Mouse (Mus musculus) CD4-positive, CD25-positive, alpha-beta regulatory T cell, adult 2 months (primary cell): Measurements from ENCODE around the gene Arid5b.
A peak's percentile ranks its signal among the peaks of the same experiment; 100 is the strongest.

ENCODE experiments used
- DNase-seq: peaks from one replicate; pipeline ENCODE4 v3.0.0-alpha.2; 2012; ENCODE audit warnings: low read depth, low spot score

Gene Arid5b

DNA sequence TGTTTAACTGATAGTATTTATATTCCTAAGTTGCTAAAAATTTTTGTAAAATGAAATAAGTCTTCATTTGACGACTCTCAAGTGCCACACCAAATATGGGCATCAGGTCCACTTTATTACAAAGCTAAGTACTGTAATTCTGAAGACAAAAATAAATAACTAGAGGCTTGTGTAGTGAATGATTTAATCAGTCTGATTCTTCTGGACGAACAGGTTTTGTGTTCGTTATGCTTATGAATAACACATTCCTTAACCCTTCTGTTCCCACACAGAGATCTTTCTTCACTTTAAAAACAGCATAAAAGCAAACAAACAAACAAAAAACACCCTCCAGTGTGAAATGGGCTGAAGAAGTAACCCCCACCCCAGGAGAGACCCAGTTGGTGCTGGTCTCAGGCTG lies 40.4 kb downstream of the Arid5b start:
- no peak for DNase-seq

DNA sequence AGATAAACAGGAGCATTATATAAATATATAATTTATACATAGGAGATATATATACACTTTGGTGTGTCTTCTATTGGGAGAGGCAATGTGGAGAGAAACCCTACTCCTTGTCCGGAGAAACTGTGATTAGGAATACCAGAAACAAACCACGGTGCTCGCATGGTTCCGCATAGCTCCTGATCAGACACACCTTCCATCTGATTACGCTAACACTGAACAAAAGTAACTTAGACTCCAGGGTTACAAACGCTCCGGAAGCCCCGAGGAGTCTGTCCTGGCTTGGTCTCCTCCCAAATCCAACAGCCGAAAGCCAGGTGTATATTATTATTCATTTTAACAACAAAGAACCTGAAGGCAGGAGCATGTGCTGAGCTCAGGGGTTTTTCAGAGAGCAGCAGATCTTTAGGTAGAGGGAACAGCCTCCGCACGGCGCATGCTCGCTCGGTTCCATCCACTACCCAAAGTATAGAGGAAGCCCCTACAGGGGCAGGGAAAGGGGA lies 41.5 kb downstream of the Arid5b start:
- no peak for DNase-seq

DNA sequence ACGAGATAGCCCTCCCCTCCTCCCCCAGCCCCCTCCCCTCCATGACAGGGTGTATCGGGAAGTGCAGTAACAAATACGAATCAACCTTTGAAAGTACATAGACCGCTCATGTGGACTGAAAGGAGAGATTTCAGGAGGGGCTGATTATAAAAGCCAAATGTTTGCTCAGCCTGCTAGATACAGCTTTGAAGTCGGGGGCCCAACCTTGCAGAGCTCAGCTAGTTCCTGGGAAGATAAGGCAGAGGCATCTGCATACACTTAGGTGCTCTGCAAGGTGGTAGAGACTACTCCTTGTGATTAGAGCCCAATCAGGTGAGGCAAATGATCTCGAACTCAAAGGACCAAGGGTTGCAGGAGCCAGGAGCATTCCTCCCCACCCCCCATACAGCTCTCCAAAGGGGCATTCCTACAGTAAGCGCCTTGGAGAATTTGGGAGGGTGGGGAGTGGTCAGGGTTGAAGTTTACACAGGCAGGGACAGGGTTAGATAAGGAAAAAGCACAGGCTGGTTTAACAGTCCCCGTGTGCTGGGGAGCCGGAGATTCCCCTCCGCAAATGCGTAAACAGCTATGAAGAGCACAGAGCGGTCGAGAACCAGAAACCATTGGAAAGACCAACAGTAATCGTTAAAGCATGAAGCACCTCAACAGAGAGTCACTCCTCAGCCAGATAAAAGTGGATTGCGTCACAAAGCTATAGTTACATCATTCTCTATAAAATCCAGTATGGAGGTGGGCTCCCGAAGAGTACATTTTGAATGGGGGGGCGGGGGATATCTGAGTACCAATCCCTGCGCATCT lies 47.0 kb downstream of the Arid5b start:
- no peak for DNase-seq

DNA sequence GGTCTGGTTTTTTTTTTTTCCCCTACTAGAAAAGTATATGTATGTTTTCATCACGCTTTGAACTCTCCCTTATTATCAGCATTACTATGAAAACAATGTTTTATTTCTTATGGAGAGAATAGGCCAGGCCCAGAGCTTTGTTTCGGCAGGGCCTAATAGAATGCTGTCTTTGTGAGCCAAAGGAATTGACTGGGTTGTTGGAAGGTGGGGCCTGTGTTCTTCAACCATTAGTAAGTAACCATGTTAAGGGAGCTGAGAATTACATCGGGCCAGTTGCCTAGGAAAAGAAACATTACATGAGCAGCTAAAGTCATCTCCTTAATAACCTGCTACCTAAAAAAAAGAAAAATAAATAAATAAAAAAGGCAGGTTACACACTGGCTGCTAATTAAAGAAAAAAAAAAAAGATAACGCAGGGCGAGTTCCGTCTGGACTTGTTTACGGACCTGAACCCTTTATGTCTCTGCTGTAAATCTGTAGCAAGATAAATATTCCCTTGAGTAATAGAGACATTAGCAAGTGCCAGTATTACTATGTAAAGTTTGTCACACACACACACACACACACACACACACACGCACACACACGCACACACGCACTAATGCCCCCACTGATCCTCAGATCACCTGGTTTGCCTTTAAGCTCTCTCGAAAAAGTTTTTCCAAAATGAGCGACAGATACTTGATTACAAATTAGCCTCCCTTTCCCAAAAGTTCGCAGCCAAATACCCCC lies 47.7 kb downstream of the Arid5b start:
- DNase-seq: no peak

DNA sequence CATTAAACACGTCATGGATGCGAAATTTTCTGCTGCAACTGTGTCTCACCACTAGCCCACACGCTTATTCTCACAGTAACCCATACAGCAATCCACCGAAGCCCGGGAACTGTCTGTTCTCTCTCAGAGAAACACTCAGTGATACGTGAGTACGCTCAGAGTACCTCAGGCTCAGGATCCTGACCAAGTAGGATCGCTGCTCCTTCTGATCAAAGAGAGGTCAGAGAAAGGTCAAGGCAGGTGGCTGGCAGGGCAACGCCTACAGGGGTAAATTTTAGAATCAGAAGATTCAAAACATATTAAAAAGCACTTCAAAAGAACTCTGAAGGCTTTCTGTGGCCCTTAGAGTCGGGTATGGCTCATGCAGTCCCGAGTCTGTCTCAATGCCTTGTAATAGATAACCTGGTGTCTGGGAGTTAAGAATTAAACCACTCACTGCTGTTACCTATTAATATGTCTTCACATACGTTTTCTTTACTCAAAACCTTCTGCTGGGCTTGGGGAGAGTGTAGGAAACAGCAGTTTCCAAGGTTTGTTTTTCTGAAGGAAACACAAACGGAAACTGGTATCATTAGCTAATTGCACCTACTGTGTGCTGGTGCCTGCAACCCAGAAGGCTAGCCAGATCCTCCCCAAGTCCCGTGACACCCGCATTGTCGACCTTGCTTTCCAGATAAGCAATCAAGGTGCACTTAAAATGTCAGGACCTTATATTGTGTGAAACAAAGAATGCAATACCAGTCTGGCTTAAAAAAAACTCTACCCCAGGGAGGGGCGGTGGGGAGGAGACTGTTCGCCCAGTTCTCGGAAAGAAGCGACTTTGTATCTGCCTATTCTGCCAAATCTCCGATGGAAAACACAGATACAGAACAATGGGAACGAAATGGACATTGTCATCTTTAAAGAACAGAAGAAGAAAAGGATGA lies 48.6 kb downstream of the Arid5b start:
- peak; percentile 15 for DNase-seq

DNA sequence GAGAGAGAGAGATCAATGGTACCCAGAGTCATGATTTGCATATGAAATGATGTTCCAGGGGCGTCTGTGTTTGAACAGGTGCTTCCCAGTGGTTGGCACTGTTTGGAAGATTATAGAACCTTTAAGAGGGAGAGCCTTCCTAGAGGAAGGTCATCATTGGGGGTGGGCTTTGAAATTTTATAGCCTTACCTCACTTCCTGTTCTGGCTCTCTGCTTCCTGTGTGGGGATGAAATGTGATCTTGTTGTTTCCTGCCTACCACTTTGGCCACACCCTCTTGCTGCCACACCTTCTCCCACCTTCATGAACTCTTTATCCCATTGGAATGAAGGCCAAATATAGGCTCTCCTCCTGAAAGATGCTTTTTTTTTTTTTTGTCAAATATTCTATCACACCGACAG lies 55.9 kb downstream of the Arid5b start:
- peak; percentile 17 for DNase-seq

DNA sequence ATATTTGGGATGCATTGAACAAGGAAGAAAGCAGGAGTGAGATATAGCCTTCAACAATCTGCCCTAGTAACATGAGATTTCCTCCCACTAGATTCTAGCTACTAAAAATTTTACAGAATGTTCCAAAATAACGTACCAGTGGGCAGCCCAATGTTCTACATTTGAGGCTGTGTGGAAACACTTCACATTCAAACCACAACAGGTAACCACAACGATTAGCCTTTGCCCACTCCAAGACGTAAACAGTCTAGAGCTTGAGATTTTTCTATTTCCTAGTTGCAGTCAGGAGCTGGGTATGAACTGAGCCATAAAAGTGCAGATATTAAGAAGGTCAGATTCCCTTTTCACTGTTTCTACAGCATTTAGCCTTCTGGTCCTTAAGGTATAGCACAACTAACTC lies 56.5 kb downstream of the Arid5b start:
- DNase-seq: peak; percentile 45

DNA sequence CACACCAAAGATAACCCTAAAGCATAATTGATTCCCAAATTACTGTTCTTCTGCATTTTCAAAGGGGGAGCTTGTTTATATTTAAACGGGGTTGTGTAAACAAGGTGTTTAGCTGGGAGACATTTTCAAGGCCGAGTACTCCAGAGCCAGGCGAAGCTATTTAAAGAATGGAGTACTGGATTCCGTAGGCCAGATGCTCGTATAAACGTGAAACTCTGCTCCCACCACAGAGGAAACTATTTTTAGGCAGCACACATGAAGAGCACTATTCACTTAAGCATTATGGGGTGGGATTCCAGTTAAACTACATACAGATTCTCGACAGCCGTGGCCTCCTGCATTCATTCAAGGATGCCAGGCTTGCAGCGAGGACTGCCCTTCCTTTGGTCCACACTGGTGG lies 59.2 kb downstream of the Arid5b start:
- no peak for DNase-seq

DNA sequence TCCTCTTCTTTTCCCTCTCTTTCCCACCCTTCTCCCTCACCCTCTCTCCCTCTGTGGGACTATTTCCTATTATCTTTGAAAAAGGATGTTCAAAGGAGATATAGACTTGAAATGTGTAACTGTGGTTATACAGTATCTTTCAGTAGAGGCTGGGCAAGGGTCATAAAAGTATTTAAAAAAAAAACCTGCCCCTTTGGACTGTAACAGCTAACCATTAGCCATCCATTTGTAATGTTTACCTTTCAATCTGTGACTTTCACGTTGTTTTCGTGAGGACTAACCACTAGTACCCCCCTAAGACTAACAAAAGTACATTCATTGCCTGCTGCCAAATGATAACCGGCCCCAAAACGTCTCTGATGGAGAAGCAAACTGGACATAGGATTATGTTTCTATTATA lies 59.9 kb downstream of the Arid5b start:
- no peak for DNase-seq

DNA sequence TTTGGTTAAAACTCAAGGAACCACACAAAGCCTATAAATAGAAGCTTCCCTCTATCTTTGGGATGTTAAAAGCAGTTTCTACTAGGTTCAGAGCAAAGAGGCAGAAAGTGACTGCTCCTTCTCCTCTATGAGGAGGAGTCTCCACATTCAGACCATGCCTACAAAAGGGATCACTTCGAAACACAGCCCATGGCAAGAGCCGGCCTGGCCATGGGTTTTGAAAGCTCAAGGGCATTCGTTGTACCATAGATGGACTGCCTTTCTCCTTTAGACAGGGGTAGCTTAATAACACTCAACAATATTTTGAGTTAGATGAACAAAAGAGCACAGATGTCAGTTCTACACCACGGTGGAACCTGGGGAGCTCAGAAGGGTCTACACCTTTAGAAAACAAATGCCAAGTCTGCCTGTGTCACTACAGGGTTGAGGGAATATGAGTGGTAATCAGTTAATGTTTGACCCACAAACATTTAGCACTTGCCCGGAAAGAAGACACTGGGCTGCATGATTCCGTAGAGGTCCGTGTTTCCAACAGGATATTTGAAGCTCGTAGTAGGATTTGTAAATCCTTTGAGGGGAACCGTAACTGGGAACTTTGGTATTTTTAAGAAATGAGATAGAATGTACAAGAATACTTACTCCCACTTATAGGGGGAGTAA lies 63.6 kb downstream of the Arid5b start:
- no peak for DNase-seq

DNA sequence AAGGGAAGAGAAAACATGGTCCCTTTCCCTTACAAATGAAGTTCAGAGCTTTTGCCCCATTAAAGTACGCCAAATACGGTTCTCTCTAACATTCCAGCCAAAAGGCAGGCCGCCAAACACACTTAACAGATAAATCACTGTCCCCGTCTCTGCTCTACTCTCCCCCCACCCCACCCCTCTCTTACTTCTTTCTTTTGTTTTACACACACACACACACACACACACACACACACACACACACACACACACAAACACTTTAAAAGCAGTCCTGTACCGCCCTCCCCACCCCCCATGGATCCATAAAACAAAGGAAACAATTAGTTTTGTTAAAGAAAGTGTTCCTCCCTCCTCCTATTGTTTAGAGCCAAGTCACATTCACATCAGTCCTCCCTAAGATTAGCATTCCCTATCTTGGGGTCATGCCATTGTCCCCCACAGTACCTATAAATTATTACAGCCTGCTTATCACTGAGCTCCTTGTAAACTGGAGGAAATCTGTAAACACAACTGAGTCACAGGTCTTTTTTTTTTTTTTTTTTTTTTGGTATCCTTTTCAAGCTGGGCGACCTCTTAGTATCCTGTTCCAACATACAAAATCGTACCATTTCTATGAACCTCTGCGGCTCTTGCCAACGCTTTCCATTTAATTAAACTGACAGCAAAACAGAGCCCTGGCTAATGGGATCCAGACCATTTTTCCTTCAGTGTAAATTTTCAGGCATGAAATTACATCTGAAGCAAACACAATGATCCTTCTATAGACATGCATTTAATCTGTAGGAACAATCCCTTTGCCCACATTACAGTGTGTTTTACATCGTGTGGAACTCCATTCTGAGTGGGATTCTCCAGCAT lies 66.3 kb downstream of the Arid5b start:
- DNase-seq: no peak

DNA sequence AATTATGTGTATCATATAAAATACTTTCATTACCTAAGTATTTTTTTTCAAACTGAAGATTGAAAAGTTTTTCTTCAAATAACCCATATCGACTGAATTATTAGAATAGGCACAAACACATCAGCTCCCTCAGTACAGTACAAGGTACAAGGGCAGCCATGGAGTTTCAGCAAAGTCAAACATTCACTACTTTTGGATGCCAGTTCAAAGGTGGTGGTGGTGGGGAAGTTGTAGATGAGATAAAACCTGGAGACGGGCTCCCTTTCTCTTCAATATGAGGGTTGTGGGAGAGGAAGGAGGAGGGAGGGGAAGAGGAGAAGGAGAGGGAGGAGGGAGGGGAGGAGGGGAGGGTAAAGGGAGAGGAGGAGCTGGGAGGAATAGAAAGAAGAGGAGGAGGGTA lies 67.0 kb downstream of the Arid5b start:
- DNase-seq: no peak

DNA sequence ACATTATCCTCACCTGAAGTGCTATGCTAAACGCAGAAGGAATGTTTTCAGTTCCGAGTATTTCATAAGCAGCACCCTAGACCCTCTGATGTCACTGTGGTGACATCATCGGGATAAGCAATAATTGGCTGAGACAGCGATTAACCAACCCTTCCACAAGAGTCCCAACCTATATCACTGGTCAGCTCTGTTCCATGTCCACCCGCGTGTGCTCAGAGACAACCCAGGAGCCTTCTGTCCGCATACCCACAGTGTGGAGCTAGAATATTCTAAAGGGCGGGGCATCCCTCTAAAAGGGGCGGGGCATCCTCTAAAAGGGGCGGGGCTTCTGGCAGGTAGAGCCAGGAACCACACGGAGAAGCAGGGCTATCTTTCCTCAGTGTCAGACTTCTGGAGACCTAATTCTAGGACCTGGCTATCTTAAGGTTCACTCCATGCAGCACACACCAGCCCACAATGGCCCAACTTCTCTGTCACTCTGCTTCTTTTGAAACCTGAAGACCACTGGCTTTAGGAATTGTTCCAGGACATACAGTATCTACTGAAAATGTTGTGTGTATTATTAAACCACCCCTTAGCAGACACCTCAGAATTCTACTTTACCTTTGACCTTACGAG lies 68.4 kb downstream of the Arid5b start:
- no peak for DNase-seq

DNA sequence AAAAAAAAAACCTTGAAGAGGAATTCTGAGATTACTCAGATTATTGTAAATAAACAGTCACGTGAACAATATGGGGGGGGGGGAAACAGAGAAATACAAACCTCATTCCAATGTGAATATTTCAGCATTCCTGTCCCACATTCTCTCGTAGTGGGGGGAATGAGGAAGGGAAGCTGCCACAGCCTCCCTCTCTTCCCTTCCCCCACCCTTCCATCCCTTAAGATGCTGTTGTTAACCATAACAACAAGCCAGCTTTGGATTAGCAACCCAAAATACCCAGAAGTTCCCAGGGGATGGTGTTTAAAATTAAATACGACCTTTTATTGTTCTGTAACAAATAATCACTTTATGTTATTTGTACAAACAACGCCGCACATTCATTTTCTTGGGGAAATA lies 69.9 kb downstream of the Arid5b start:
- DNase-seq: no peak

DNA sequence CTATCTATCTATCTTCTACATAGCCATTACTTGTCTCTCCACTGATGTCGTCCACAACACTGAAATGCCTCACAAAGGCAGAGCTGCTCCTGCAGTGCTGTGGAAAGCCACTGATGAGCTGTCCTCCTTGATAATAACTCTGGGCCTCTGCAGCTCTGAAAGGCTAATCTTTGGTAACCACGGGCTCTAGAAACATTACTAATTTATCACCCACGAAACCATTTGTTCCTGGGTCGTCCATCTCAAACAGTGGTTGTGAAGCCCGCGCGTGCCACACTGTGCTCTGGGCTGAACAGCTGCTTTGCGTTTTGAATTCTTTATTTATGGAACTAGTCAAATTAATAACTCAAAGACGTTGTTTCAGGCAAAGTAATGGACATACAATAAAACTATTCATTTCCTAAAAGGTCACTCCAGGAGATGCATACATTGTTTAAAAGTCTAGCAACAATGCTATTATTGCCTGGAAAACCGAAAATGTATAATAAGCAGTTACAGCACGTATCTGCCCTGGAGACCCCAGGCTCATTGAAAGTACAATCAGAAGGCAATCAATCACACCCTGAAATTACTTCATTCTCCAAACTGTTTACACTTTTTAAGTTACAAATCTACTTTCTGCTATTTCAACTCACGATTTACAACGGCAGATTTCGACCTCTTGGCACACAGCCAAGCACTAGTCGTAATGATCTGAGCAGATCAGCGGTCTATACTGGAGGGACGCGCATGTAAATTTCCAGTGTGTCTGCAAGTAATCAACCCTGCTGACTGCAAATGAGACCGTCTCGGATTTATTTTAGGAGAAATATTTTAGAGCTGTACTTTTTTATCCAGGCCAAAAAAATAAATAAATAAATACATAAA lies 70.5 kb downstream of the Arid5b start:
- DNase-seq: no peak

DNA sequence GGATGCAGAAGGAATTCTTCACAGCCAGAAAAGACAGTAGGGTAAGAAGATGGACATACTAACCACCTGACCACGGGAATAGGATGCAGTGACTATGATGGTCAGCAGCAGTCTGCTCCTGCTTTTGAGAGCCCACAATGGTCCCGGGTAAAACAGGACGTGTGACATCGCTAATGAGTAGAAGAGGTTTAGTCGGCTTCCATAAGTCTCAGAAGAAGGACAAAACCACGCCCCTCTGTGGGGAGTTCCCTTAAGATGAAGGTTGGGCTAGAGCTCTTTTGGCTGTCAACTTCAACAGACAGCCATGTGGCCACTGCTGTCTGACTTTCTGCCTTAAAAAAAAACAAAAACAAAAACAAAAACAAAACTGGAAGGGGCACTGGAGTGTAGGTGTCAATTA lies 74.1 kb downstream of the Arid5b start:
- DNase-seq: peak; percentile 66

DNA sequence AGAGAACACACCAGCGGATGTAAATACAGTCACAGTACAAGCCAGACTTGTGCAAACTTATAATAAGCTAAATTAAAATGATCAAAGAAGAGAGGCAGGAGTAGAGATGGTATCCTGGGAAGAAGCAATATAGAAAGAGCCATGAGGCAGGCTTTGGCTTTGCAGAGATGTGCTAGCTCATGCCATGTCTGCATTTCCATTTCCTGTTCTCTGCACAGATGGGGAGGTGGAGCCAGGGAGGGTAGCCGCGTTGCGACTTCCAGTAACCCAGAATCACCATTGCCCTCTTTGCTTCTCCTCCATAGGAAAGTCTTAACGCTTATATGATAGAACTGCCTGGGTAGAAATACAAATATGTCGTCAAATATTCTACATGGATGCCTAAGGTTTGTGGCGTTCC lies 74.7 kb downstream of the Arid5b start:
- DNase-seq: peak; percentile 37

DNA sequence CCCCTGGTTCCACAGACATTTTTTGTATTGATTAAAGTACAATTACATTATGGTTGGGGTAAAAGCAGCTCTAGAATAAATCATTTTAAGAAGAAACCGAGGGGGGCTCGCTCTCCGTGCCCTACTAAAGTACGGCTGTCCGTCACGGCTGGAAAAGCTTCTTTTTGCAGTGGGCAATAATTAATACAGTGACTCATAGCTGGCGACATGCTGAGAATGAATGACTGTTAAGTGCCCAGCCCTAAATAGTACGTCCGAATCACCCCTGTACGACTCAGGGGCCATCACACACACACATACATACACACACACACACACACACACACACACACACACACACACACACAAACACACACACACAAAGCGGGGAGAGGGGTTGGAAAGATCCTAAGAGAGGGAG lies 75.2 kb downstream of the Arid5b start:
- no peak for DNase-seq

DNA sequence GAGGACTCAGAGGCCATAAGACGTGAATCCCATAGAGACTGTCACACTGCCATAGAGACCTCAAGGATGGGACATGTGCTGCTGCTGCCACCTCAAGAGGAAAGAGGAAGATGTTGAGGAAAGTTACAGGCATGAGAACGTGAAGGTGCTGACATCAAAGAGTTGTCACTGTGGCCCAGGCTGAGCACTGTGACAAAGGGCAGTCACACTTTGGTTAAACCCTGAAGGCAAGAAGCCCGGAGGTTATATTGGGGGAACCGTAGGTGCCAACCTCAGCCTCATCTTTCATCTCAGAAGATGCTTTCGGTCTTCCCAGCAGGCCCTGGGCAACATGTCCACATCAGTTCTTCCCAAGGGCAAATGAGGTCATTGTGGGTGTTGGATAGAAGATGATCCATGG lies 79.1 kb downstream of the Arid5b start:
- no peak for DNase-seq
